Mouse (Mus musculus) liver, embryonic 16.5 days (tissue): ENCODE measurements at regions not wholly inside any gene's neighbourhood (a gene's known extent, or its start where the extent isn't known, plus 50 kb on each side); places are given as distances from the start of the nearest gene placed in this dataset.

Experiments used
- ATAC-seq: fragments of 200-750 bp; cut with Nextera tagmentation; 2 replicates; pipeline ENCODE4 v1.8.0; 2017; ENCODE audit warnings: low read depth, mild to moderate bottlenecking, moderate number of reproducible peaks, moderate library complexity
- H3K27ac ChIP-seq: fragments of 300-500 bp; sonication (generic); 2 replicates; pipeline ENCODE4 v1.5.1; 2014; ENCODE audit warnings: mild to moderate bottlenecking, low read length
- H3K27me3 ChIP-seq: fragments of 300-500 bp; sonication (generic); 2 replicates; pipeline ENCODE4 v1.6.1; 2014; ENCODE audit warnings: low read depth, low read length, mixed read lengths; ENCODE audit not compliant: control insufficient read depth, insufficient read depth
- H3K36me3 ChIP-seq: fragments of 300-500 bp; sonication (generic); 2 replicates; pipeline ENCODE4 v1.6.1; 2014; ENCODE audit warnings: mild to moderate bottlenecking; ENCODE audit not compliant: control insufficient read depth, insufficient read depth
- H3K4me1 ChIP-seq: fragments of 300-500 bp; sonication (generic); 2 replicates; pipeline ENCODE4 v1.6.1; 2014; ENCODE audit warnings: low read depth, low read length, mixed read lengths; ENCODE audit not compliant: control insufficient read depth
- H3K4me2 ChIP-seq: fragments of 300-500 bp; sonication (generic); 2 replicates; pipeline ENCODE4 v1.6.1; 2014; ENCODE audit warnings: low read depth, low read length, mixed read lengths
- H3K4me3 ChIP-seq: fragments of 300-500 bp; sonication (generic); 2 replicates; pipeline ENCODE4 v1.5.1; 2014; ENCODE audit warnings: low read depth, mild to moderate bottlenecking, low read length
- H3K9ac ChIP-seq: fragments of 300-500 bp; sonication (generic); 2 replicates; pipeline ENCODE4 v1.6.1; 2014; ENCODE audit warnings: low read depth, low read length
- H3K9me3 ChIP-seq: fragments of 300-500 bp; sonication (generic); replicated peaks from 2 replicates; pipeline ENCODE4 v1.6.1; 2016; ENCODE audit warnings: low read length; ENCODE audit not compliant: control insufficient read depth
- WGBS: fragments of 180-500 bp; shearing (Covaris S2); extraction: QIAGEN DNeasy Blood & Tissue Kit; methylation state at CpG from one replicate; pipeline ENCODE4 v1.1.7; 2014; ENCODE audit not compliant: insufficient replicate concordance; 5-methylcytosine and 5-hydroxymethylcytosine counted together

DNA sequence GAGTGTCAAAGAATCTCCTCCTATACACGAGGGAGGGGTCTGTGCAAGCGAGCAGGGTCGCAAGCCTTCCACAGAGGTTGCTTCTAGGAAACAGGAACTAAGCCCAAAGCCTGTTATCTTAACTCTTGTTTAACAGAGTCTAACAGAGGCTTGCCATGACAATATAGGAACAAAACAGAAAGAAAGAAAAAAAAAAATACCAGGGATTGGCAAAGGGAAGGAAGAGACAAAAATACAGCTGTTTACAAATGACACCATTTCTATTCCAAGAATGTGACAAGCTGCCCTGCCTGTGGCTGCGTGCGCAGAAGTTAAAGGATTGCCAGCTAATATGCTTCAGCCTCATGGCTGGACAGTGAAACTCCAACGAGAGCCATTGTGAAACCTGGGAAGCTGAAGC lies 173.8 kb upstream of the Ubr2 start:
- no peak overlapping the region for H3K27ac ChIP-seq
- WGBS = 13% methylated on average over 6 of the region's 6 CpGs
- ATAC-seq = no peak

DNA sequence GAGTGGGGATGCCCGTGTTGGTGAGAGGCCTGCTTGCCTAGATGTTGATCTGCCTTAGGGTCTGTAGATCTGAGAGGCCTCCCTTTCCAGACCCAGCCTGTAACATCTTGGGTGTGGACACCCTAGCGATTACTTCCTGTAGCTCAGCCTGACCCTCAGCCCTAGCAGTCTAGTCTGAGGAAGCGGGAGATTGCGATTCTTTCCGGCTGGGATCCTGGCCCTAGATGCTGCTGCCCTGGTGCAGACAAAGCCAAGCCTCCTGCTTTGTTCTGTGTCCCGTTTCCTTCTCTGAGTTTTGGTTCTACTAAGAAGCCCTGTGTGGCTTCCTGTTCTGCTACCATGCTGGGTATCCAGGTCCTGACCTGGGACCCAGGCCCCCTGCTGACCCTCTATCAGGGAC lies 171.8 kb upstream of the Ubr2 start:
- Histone ChIP-seq H3K9me3 (no peaks in the 10 kb centered on the region), H3K27me3 (no peaks in the 10 kb centered on the region), H3K36me3 (no peaks in the 10 kb centered on the region), H3K4me1 (no peaks in the 10 kb centered on the region; the same call in none of the 2 replicates), H3K27ac (no peak overlapping the region), H3K4me2 (no peak overlapping the region), H3K4me3 (no peak overlapping the region), H3K9ac (no peak overlapping the region)
- WGBS = 37% methylated on average over 6 of the region's 6 CpGs
- no peak for ATAC-seq

More for the DNA sequence above, 173.8 kb upstream of the Ubr2 start:
- no peaks in the 10 kb centered on the region; the same call in none of the 2 replicates for H3K4me1 ChIP-seq
- no peaks in the 10 kb centered on the region for H3K9me3 ChIP-seq
- no peaks in the 10 kb centered on the region for H3K36me3 ChIP-seq
- H3K9ac ChIP-seq = no peak overlapping the region
- no peaks in the 10 kb centered on the region for H3K27me3 ChIP-seq
- no peak overlapping the region for H3K4me3 ChIP-seq
- H3K4me2 ChIP-seq = no peak overlapping the region

DNA sequence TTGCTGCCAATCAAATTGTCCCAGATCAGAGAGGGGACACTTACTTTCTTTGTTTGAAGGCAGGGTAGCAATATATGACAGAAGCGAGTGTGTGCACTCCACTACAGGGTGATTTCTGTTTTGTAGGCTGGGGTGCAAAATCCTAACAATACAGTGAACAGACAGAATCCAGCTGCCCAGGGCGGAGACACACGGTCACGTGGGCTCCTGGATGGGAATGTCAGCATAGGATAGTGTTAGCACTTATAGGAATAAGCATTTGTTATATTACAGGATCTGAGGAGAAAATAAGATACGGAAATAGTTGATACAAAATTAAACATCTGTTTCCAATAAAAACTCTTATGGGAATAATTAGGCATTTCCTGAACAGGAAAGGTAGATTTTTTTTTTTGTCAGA lies 169.1 kb upstream of the Ubr2 start:
- no peak overlapping the region for H3K27ac ChIP-seq
- no peak for ATAC-seq
- no peak overlapping the region for H3K9ac ChIP-seq

DNA sequence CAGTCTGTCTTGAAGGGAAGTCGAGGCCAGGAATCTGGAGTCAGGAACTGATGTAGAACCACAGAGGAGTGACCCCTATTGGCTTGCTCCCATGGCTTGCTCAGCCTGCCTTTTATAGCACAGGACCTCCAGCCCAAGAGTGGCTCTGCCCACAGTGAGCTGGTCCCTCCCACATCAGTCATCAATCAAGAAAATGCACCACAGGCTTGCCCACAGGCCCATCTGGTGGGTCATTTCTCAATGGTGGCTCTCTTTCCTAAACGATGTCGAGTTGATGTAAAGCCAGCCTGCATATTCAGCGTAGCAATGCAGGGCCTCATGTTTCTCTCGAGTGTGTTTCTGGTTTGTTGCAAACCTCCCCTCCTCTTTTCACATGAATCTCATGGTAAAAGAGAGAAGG lies 168.3 kb upstream of the Ubr2 start:
- Histone ChIP-seq H3K36me3 (no peaks in the 10 kb centered on the region), H3K9ac (no peak overlapping the region), H3K27ac (no peak overlapping the region), H3K4me1 (no peaks in the 10 kb centered on the region; the same call in 1 of the 2 replicates), H3K9me3 (no peaks in the 10 kb centered on the region), H3K4me3 (no peak overlapping the region), H3K27me3 (no peaks in the 10 kb centered on the region), H3K4me2 (no peak overlapping the region)
- 38% methylated on average over 5 of the region's 5 CpGs for WGBS
- no peak for ATAC-seq

More for the DNA sequence above, 169.1 kb upstream of the Ubr2 start:
- Histone ChIP-seq H3K36me3 (no peaks in the 10 kb centered on the region), H3K4me1 (no peaks in the 10 kb centered on the region; the same call in 1 of the 2 replicates), H3K9me3 (no peaks in the 10 kb centered on the region), H3K4me2 (no peak overlapping the region), H3K27me3 (no peaks in the 10 kb centered on the region), H3K4me3 (no peak overlapping the region)
- 64% methylated on average over 5 of the region's 5 CpGs for WGBS

DNA sequence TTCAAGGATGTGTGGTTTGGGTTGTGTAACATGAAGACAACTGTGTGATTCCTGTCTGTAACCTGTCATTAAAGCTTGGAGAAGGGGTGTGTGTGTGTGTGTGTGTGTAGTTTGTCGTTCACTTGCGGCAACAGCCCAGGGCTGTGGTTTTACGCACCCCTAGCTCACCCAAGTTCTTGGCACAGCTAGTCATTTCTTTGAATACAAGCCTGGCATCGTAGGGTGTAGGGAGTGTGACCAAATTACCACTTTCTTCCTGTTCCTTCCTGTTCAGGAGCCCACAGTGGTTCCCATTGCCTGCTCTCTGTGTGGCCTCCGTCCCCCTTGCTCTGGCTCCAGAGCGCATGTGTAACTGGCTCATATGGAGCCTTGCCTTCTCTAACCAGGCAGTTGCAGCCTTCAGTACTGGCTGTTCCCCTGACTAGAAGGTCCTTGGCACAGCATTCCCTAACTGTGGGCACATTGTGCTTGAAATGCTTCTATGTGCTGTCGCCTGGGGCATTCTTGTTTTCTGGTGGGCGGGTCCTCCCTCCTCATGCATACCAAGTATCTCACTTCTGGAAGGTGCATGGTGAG lies 167.4 kb upstream of the Ubr2 start:
- no peak overlapping the region for H3K4me2 ChIP-seq
- 62% methylated on average over 8 of the region's 8 CpGs for WGBS
- no peak for ATAC-seq
- no peak overlapping the region for H3K4me3 ChIP-seq
- no peak overlapping the region for H3K9ac ChIP-seq
- no peak overlapping the region for H3K27ac ChIP-seq
- H3K36me3 ChIP-seq = no peaks in the 10 kb centered on the region
- no peaks in the 10 kb centered on the region for H3K9me3 ChIP-seq
- no peaks in the 10 kb centered on the region; the same call in 1 of the 2 replicates for H3K4me1 ChIP-seq
- H3K27me3 ChIP-seq = no peaks in the 10 kb centered on the region

DNA sequence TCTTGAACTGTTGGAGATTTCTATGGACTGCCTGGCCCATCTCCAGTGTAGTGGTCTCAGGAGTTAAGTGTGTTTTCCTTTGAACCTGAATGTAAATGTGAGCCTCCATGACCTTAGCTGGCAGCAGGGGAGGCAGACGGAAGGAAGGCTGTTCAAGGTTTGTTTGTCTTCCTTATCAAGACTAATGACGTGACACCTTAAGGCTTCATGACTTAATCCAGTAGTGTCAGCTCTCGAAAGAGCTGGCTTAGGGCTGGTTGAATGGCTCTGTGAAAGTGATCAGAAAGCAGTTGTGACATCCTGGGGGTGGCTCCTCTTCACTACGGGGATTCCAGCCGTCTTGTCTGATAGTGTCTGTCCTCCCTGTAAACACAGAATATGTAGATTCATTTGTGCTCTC lies 166.0 kb upstream of the Ubr2 start:
- Histone ChIP-seq H3K27ac (no peak overlapping the region), H3K4me3 (no peak overlapping the region), H3K9me3 (no peaks in the 10 kb centered on the region), H3K36me3 (no peaks in the 10 kb centered on the region), H3K9ac (no peak overlapping the region), H3K27me3 (no peaks in the 10 kb centered on the region), H3K4me1 (no peaks in the 10 kb centered on the region), H3K4me2 (no peak overlapping the region)
- no peak for ATAC-seq
- WGBS = 33% methylated on average over 5 of the region's 5 CpGs

DNA sequence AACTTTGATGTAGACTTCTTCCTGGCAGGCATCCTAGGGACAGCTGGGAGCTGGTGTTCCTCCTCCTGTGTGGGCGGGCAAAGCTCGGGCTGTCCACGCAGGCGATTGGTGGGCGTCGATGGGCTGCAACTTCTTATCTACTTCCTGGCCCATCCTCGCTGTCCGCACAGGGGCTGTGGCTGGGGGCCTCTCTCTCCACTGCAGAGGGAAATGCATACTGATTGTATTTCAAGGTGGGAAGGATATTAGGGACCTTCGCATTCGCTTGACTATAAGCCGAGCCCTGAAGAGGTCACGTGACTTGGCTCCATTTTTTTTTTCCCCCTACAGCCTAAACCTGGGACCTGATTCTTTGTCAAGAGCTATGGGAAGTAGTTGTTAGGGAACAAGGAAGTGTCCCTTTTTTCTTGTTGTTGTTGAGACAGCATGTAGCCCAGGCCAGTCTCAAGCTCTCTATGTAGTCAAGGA lies 164.4 kb upstream of the Ubr2 start:
- H3K27ac ChIP-seq = no peak overlapping the region
- H3K9ac ChIP-seq = no peak overlapping the region
- H3K4me3 ChIP-seq = peak overlapping the region; percentile 44
- H3K4me2 ChIP-seq = peak overlapping the region; percentile 15
- H3K27me3 ChIP-seq = no peaks in the 10 kb centered on the region
- no peaks in the 10 kb centered on the region for H3K36me3 ChIP-seq
- H3K9me3 ChIP-seq = no peaks in the 10 kb centered on the region
- peak; percentile 74 for ATAC-seq
- WGBS = 12% methylated on average over 12 of the region's 12 CpGs
- H3K4me1 ChIP-seq = no peaks in the 10 kb centered on the region

DNA sequence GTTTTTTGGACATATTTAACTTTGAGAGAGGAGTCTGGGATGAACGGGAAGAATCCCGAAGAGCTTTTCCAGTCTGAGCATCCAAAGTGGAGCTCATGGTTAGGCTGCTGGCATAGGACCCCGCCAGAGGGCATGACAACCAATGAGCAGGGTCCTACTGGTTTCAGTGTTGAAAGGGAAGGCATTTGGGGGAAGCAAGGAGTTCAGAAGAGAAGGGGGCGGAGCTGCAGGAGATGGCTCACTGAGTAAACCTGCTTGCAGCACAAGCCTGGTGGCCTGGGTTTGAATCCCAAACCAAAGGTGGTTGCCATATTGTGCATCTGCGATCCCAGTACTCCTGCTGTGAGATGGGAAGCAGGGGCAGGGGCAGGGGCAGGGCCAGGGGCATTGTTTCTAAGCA lies 161.4 kb upstream of the Ubr2 start:
- Histone ChIP-seq H3K4me2 (no peak overlapping the region), H3K9me3 (no peaks in the 10 kb centered on the region), H3K9ac (no peak overlapping the region), H3K27me3 (no peaks in the 10 kb centered on the region), H3K4me3 (no peak overlapping the region), H3K36me3 (no peaks in the 10 kb centered on the region), H3K4me1 (no peaks in the 10 kb centered on the region), H3K27ac (no peak overlapping the region)
- ATAC-seq = no peak
- 75% methylated on average over 5 of the region's 5 CpGs for WGBS

DNA sequence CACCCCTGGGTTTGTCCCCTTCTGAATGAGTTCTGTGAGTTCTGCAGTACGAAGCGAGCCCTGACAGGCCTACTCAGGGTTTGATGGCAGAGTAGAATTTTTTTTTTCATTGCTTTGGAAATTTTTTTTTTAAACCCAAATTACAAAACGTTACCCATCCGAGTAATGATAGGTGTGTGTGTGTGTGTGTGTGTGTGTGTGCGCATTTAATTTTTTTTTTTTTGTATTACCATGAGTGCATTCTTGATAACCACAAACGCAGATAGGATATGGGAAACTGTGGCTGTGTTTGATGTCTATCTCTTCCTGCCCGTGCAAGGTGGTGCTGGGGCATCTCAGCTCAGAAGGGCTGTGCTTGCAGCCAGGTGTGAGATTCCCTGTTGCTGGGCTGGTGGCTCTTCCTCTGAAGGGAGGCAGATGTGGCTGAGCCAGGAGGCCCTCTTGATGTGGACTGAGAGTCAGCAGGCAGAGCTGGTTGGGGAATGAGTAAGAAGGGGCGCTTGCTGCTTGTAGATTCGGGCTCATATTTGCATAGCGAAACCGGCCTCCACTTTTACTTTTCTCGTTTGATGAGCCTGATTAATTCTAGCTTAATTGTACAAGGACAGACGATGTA lies 160.7 kb upstream of the Ubr2 start:
- H3K9me3 ChIP-seq = no peaks in the 10 kb centered on the region
- no peaks in the 10 kb centered on the region for H3K4me1 ChIP-seq
- no peaks in the 10 kb centered on the region for H3K36me3 ChIP-seq
- 61% methylated on average over 13 of the region's 13 CpGs for WGBS
- no peak overlapping the region for H3K9ac ChIP-seq
- no peak for ATAC-seq
- H3K4me3 ChIP-seq = no peak overlapping the region
- H3K27ac ChIP-seq = no peak overlapping the region
- H3K27me3 ChIP-seq = no peaks in the 10 kb centered on the region
- H3K4me2 ChIP-seq = no peak overlapping the region
